Mouse (Mus musculus): Measurements from ENCODE around the gene Ndel1. TPM values are rescaled to one million over a fixed set of nuclear protein-coding genes. Genes with fewer than 3 reads are reported as not detected.
"Not testable (repeated sequence)": the region's sequence is repeated elsewhere in the genome, so short reads cannot be mapped to it uniquely, and the experiment has no call there.

Ndel1 gene
- polyA plus RNA-seq, 1 experiment from 2014 or later: 55.2 TPM

DNA sequence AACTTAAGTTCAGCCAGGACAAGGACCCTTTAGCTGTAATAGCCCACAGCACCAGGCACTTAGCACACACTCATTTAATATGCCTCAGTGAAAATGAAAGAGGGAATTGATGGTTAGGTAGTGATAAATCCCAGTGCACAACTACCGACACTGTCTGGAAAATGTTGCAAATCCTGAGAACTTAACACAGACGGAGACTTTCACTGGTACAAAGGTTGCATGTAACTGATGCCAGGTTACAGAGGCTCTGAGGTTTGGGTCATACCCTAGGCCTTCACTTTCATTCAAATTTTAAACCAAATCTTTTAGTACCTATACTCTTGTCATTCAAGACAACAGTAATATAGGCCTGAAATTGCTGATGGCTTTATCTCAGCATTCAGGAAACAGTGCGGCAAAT, 14.3 kb downstream of the Ndel1 start:
- Histone ChIP-seq H3K27ac (replicated peaks) (no peak overlapping the region), H3K36me3 (no peaks in the 10 kb centered on the region), H3K4me3 (no peak overlapping the region), H3K27me3 (ENCODE audit: low read depth, poor library complexity, severe bottlenecking) (no peaks in the 10 kb centered on the region), H3K9me3 (replicated peaks) (no peaks in the 10 kb centered on the region), H3K4me1 (peaks cover 19% of the 10 kb centered on the region)
- DNase-seq (ENCODE audit: low spot score): no peak
- 94% methylated on average over 3 of the region's 3 CpGs for WGBS

DNA sequence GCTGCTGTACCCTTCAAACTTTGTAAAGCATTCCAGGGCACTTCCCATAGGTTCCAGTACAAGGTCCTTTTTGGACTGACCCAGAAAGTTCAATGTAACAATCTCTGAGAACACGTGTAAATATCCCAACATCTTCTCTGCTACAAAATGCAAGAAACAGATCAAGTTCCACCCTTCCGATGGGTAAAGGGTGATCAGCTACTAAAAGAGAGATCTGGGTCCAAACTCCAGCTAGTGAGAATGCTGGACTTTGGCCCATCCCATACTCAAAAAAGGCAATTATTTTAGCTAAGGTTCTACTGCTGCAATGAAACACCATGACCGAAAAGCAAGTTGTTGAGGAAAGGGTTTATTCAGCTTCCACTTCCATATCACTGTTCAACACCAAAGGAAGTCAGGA, 17.0 kb downstream of the Ndel1 start:
- Histone ChIP-seq H3K4me3 (no peak overlapping the region), H3K27me3 (ENCODE audit: low read depth, poor library complexity, severe bottlenecking) (no peaks in the 10 kb centered on the region), H3K27ac (replicated peaks) (no peak overlapping the region), H3K4me1 (peaks cover 40% of the 10 kb centered on the region), H3K36me3 (no peaks in the 10 kb centered on the region), H3K9me3 (replicated peaks) (no peaks in the 10 kb centered on the region)
- WGBS: 86% methylated on average over 3 of the region's 3 CpGs
- no peak for DNase-seq (ENCODE audit: low spot score)

DNA sequence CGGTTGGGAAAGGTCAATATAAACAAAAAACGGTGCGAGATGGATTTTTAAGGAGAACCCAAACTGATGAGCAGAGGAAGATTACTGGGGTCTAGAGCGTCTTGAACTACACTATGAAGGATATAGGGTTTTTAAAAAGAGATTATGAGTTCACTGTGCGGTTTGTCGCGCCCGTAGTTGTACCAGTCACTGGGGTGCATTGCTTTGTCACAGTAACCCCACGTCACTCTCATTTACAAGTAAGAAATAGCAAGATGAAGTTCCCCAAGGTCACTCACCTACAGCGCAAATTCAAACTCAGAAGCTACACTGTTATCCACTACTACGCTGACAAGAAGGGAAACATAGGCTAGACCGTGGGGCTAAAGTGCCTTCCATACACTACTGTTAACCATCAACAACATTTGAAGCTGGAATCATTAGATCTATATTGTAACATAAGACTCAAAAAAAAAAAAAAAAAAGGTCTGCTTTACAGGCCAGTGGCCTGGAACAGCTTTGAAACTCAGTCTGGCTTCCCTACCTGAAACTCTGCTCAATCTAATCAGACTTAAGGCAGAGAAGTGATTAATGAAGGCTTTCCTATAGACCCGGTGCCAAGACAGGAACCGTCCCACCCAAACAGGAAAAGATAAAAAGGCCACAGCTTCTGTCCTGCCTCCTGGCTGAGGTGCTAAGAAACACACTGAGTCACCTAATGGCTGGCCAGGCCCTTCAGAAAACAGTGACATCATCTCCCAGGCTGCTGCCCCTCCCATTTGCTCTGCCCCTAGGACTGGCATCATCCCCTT, 17.9 kb downstream of the Ndel1 start:
- WGBS: 51% methylated on average over 14 of the region's 14 CpGs

DNA sequence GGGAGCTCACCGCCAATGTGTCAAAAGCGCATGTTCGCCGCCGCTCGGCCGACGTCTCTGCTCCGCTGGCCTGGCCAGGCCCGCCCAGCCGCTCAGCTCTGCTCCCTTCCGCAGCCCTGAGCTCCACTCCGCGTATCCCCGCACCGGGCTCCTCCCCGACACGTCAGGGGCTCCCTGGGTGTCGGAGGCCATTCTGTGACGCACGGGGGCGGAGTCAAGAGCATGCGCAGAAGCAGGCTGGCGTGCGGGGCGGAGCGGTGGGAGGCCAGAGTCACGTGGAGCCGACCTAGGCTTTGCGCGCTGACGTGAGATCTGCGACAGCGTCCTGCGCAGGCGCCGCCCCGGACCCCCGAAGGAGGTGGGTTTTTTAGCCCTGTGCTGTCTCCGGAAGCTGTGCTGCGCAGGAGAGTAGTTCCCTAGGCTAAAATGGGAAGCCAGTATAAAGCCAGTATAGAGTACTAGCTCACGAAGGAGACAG, 18.7 kb downstream of the Ndel1 start:
- peak overlapping the region; percentile 81 for H3K4me3 ChIP-seq
- no peaks in the 10 kb centered on the region for H3K9me3 ChIP-seq (replicated peaks)
- H3K36me3 ChIP-seq: no peaks in the 10 kb centered on the region
- under 1% methylated on average over 42 of the region's 42 CpGs for WGBS
- peak; percentile 100 for DNase-seq (ENCODE audit: low spot score)
- H3K27ac ChIP-seq (replicated peaks): peak overlapping the region; percentile 90
- peaks cover 42% of the 10 kb centered on the region for H3K4me1 ChIP-seq
- H3K27me3 ChIP-seq (ENCODE audit: low read depth, poor library complexity, severe bottlenecking): no peaks in the 10 kb centered on the region

More for the DNA sequence above, 17.9 kb downstream of the Ndel1 start:
- Histone ChIP-seq H3K36me3 (no peaks in the 10 kb centered on the region), H3K27me3 (ENCODE audit: low read depth, poor library complexity, severe bottlenecking) (no peaks in the 10 kb centered on the region), H3K4me3 (peak overlapping the region; percentile 81), H3K4me1 (peaks cover 42% of the 10 kb centered on the region), H3K27ac (replicated peaks) (peak overlapping the region; percentile 90), H3K9me3 (replicated peaks) (no peaks in the 10 kb centered on the region)
- DNase-seq (ENCODE audit: low spot score): no peak

DNA sequence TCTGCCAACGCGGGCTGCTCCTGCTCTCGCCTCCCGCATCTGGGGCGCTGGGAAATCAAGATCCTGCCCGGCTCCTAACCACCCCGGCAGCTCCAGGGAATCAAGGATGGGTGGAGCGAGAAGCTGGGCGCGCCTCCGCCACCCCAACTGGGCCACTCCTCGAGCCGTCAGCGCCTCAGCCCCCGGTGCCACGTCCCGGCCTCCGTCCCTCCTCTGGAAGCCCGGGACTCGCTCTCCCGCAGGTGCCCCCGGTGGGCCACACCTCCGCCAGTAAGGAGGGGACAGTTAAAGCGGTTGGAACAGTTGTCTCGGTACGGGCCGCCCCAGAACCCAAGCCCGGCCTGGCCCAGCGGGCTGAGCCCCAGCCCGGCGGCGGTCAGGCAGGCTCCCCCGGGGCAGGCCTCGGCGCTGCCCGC, 19.2 kb downstream of the Ndel1 start:
- Histone ChIP-seq H3K4me3 (peak overlapping the region; percentile 81), H3K27me3 (ENCODE audit: low read depth, poor library complexity, severe bottlenecking) (no peaks in the 10 kb centered on the region), H3K4me1 (peaks cover 42% of the 10 kb centered on the region), H3K27ac (replicated peaks) (peak overlapping the region; percentile 90), H3K9me3 (replicated peaks) (no peaks in the 10 kb centered on the region), H3K36me3 (no peaks in the 10 kb centered on the region)
- no peak for DNase-seq (ENCODE audit: low spot score)
- WGBS: under 1% methylated on average over 36 of the region's 36 CpGs

DNA sequence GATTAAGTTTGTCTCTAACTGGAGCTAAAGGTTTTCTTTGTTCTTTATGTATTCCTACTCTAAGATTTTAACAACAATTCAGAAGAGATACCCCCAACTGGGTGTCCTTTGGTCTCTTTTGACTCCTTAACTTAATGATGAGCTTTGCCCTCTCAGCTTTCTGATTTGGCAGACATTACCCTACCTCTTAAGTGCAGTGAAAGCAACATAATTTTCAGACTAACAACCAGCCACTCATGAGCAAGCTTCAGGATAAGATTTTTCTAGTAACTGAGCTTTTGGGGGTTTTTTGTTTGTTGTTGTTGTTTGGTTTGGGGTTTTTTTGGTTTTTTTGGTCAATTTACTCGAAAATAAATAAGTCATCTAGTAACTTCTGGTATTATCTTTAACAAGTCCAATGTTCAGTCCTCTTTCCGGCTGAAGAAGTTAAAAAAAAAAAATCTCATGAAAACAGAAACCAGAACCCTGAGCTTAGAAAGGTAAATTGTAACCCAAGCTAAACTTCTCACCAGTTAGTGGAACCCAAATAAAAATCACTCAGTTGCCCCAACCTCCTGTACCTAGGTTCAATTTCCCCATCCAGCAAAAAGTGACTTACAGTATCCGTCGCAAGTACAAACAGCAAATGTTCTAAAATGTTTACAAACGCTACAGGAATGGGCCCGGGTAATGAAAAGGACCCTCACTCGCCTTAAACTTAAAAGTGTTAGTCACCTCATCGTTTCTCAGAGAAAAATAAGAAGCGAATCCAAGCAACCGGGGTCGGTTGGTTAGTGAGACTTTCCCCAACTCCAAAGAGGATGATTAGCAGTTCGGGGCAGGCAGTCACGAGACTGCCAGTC, 19.8 kb downstream of the Ndel1 start:
- Histone ChIP-seq H3K36me3 (no peaks in the 10 kb centered on the region), H3K4me3 (peak overlapping the region; percentile 81), H3K4me1 (peaks cover 42% of the 10 kb centered on the region), H3K27ac (replicated peaks) (peak overlapping the region; percentile 90), H3K27me3 (ENCODE audit: low read depth, poor library complexity, severe bottlenecking) (no peaks in the 10 kb centered on the region), H3K9me3 (replicated peaks) (no peaks in the 10 kb centered on the region)
- no peak for DNase-seq (ENCODE audit: low spot score)
- 6% methylated on average over 13 of the region's 13 CpGs for WGBS

DNA sequence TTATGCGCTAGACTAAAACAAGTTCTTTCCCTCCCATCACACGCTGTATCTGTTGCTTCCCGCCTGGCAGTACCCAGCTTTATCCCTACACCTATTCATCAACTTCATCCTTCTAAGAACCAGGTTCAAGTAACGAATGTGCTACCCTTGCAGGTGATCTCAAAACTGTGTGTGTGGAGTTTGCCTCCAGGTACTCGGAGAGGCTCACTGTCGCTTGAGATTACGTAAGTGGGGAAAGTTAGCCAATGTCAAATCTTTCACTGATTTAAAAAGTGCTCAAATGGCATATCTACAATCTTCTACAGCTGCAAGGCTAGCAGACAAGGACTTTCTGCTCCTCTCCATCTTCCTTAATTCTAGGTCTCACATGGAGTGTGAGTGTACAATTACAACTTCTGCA, 20.8 kb downstream of the Ndel1 start:
- H3K9me3 ChIP-seq (replicated peaks): no peaks in the 10 kb centered on the region
- no peak overlapping the region for H3K4me3 ChIP-seq
- 91% methylated on average over 7 of the region's 7 CpGs for WGBS
- no peak for DNase-seq (ENCODE audit: low spot score)
- peaks cover 42% of the 10 kb centered on the region for H3K4me1 ChIP-seq
- H3K27ac ChIP-seq (replicated peaks): no peak overlapping the region
- H3K27me3 ChIP-seq (ENCODE audit: low read depth, poor library complexity, severe bottlenecking): no peaks in the 10 kb centered on the region
- no peaks in the 10 kb centered on the region for H3K36me3 ChIP-seq

DNA sequence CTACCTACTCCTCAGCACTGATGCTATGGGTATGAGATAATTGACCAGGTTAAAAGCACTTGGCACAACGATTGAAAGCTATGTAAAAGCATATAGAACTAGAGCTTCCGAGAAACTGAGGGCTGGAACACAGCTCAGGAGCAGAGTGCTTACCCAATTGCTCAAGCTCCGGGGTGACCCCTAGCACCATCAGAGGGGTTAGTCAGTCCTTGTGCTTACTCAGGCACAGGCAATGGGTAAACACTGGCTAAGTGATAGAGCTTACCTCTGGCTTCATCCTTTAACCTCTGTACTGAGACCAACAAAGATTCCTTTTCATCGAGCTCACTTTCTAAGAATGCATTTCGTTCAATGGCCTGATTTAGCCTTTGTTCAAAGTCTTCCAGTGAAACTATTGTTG, 32.1 kb downstream of the Ndel1 start:
- Histone ChIP-seq H3K9me3 (replicated peaks) (no peaks in the 10 kb centered on the region), H3K27me3 (ENCODE audit: low read depth, poor library complexity, severe bottlenecking) (no peaks in the 10 kb centered on the region), H3K36me3 (peaks cover 85% of the 10 kb centered on the region), H3K4me1 (peaks cover 7% of the 10 kb centered on the region; the same call in 1 of the 2 replicates), H3K27ac (replicated peaks) (no peak overlapping the region), H3K4me3 (no peak overlapping the region)
- WGBS: 69% methylated on average over 5 of the region's 5 CpGs
- no peak for DNase-seq (ENCODE audit: low spot score)

DNA sequence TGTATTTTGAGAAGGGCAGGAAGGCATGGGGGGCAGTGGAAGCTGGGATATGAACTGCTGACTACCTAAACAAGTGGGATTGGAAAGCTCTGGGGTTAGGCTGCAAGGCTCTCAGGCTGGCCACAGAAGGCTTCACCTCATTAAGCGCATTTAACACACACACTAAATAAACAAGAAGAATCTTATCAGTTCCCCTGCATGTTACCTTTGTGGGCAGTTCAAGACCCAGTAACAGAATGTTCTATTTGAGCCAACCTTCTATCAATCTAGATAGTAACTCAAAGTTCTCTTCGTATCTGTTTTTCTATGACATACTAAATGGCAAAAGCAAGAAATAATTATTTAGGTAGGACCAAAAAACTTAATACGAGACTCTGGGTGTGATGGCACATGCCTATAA, 36.6 kb downstream of the Ndel1 start:
- H3K36me3 ChIP-seq: peaks cover 89% of the 10 kb centered on the region

DNA sequence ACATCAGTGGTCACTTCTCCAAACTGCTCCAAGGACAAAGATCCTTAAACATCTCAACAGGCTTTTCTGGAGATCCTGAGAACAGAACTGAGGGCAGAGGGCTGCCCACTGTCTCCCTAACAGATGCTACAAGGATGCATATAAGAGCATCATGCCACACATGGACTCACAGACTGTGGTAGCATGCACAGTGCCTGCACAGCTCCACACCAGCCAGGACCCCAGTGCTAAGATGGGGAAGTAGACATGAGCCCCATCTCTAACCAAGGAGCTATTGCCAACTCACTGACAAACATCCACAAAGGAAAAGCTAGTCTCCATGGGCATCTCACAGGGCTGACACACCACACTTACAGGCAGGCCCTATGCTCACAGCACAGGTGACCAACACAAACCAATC, 38.1 kb downstream of the Ndel1 start:
- no peaks in the 10 kb centered on the region for H3K9me3 ChIP-seq (replicated peaks)
- H3K27me3 ChIP-seq (ENCODE audit: low read depth, poor library complexity, severe bottlenecking): no peaks in the 10 kb centered on the region
- no peaks in the 10 kb centered on the region for H3K4me1 ChIP-seq
- no peak overlapping the region for H3K27ac ChIP-seq (replicated peaks)
- no peak overlapping the region for H3K4me3 ChIP-seq
- peaks cover 88% of the 10 kb centered on the region for H3K36me3 ChIP-seq
- DNase-seq (ENCODE audit: low spot score): no peak

More for the DNA sequence above, 36.6 kb downstream of the Ndel1 start:
- Histone ChIP-seq H3K9me3 (replicated peaks) (no peaks in the 10 kb centered on the region), H3K4me1 (peaks cover 5% of the 10 kb centered on the region; the same call in 1 of the 2 replicates), H3K27me3 (ENCODE audit: low read depth, poor library complexity, severe bottlenecking) (no peaks in the 10 kb centered on the region), H3K27ac (replicated peaks) (no peak overlapping the region), H3K4me3 (no peak overlapping the region)
- DNase-seq (ENCODE audit: low spot score): no peak
- 97% methylated on average over 3 of the region's 3 CpGs for WGBS

DNA sequence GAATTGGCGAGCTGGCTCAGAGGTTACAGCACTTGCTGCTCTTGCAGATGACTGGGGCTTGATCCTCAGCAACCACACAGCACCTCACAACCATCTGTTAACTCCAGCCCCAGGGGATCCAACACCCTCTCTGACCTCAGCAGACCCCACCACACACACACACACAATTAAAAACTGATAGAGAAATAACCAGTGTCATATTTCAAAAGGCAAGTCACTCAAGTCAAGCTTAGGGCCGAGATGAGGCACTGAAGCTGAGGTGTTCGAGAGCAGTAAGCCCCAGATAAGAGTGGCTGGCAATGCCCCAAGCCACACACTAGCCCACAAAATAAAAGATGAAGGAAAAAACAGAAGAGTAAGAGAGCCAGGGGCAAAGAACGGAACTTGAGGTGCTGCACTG, 38.9 kb downstream of the Ndel1 start:
- no peaks in the 10 kb centered on the region for H3K9me3 ChIP-seq (replicated peaks)
- no peak overlapping the region for H3K27ac ChIP-seq (replicated peaks)
- no peak overlapping the region for H3K4me3 ChIP-seq
- peaks cover 91% of the 10 kb centered on the region for H3K36me3 ChIP-seq
- no peaks in the 10 kb centered on the region for H3K4me1 ChIP-seq
- 75% methylated on average over 4 of the region's 4 CpGs for WGBS
- DNase-seq (ENCODE audit: low spot score): no peak
- H3K27me3 ChIP-seq (ENCODE audit: low read depth, poor library complexity, severe bottlenecking): no peaks in the 10 kb centered on the region

DNA sequence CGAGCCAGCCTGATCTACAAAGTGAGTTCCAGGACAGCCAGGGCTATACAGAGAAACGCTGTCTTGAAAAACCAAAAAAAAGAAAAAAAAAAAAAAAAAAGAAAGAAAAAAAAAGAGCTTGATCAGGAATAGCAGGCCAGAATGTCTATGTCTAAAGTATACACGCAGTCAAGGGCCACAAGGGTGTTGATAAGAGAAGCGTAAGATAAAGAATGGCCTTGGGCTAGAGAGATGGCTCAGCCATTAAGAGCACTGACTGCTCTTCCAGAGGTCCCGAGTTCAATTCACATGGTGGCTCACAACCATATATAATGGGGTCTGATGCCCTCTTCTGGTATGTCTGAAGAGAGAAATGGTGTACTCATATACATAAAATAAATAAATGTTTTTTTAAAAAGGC, 40.1 kb downstream of the Ndel1 start:
- H3K27me3 ChIP-seq (ENCODE audit: low read depth, poor library complexity, severe bottlenecking); DNase-seq (ENCODE audit: low spot score); H3K27ac ChIP-seq (replicated peaks); H3K4me3 ChIP-seq; H3K4me1 ChIP-seq; H3K9me3 ChIP-seq (replicated peaks): not testable (repeated sequence)
- peaks cover 94% of the 10 kb centered on the region for H3K36me3 ChIP-seq
- WGBS: 96% methylated on average over 5 of the region's 5 CpGs

DNA sequence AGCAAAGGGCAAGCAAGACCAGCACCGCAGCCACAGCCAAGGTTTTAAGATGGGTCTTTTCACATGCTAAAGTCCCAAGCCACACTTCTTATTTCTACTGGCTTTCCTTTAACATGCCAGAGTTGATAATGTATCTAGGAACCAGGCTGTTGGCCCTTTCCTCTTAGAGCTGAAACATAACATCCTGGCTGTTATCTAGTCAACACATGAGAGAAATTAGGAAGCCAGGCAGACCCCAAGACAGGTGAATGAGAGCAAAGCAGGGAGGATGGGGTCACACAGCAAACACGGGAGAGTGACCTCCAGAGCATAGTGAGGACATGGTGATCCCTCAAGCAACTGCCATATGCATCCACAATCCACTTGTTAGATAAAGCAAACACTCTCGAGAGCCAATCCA, 44.9 kb downstream of the Ndel1 start:
- Histone ChIP-seq H3K9me3 (replicated peaks) (no peaks in the 10 kb centered on the region), H3K27ac (replicated peaks) (no peak overlapping the region), H3K36me3 (peaks cover 76% of the 10 kb centered on the region), H3K4me3 (no peak overlapping the region), H3K4me1 (peaks cover 12% of the 10 kb centered on the region), H3K27me3 (ENCODE audit: low read depth, poor library complexity, severe bottlenecking) (no peaks in the 10 kb centered on the region)
- 87% methylated on average over 3 of the region's 3 CpGs for WGBS
- no peak for DNase-seq (ENCODE audit: low spot score)

Data from midbrain, embryonic 10.5 days (tissue).